Mouse (Mus musculus) cerebellum, postnatal 25 days (tissue): Measurements from ENCODE around the gene Plppr5.

Source experiments
- DNase-seq, 2 experiments: peaks; one replicate each; pipeline ENCODE4 v3.0.0; 2021; ENCODE audit warnings: mixed read lengths in 2 of 2

Gene Plppr5

GRCm38 (mm10) chr3:117574529-117575252 lies at the start of gene Plppr5:
TSS of gene Plppr5 (plus strand) at chr3:117574836.
- DNase-seq: peak; percentile 53 to 58

GRCm38 (mm10) chr3:117549899-117550298 lies 24.7 kb upstream of the Plppr5 start:
- no peak for DNase-seq

GRCm38 (mm10) chr3:117550526-117550925 lies 24.1 kb upstream of the Plppr5 start:
- no peak for DNase-seq

- no peak for DNase-seq
Observed at GRCm38 (mm10) chr3:117556972-117557371, 17.7 kb upstream of the Plppr5 start.

GRCm38 (mm10) chr3:117575253-117575927 lies 754 bp downstream of the Plppr5 start:
- DNase-seq: peak; percentile 60 to 66

GRCm38 (mm10) chr3:117575928-117576254 lies 1.3 kb downstream of the Plppr5 start:
- DNase-seq: no peak

- peak in 1 of 2 experiments; percentile 26 for DNase-seq
Observed at GRCm38 (mm10) chr3:117577349-117577748, 2.7 kb downstream of the Plppr5 start.

- DNase-seq: no peak
Observed at GRCm38 (mm10) chr3:117582628-117583027, 8.0 kb downstream of the Plppr5 start.

GRCm38 (mm10) chr3:117602404-117602803 lies 27.8 kb downstream of the Plppr5 start:
- no peak for DNase-seq

GRCm38 (mm10) chr3:117603458-117603857 lies 28.8 kb downstream of the Plppr5 start:
- DNase-seq: no peak

- DNase-seq: no peak
Observed at GRCm38 (mm10) chr3:117606383-117606782, 31.7 kb downstream of the Plppr5 start.

GRCm38 (mm10) chr3:117611453-117611852 lies 36.8 kb downstream of the Plppr5 start:
- no peak for DNase-seq

- DNase-seq: no peak
Observed at GRCm38 (mm10) chr3:117614856-117615255, 40.2 kb downstream of the Plppr5 start.

GRCm38 (mm10) chr3:117625257-117626001 lies 50.8 kb downstream of the Plppr5 start:
- no peak for DNase-seq

- no peak for DNase-seq
Observed at GRCm38 (mm10) chr3:117628799-117629198, 54.2 kb downstream of the Plppr5 start.

GRCm38 (mm10) chr3:117630332-117630731 lies 55.7 kb downstream of the Plppr5 start:
- DNase-seq: no peak

GRCm38 (mm10) chr3:117648612-117649011 lies 74.0 kb downstream of the Plppr5 start:
- no peak for DNase-seq

GRCm38 (mm10) chr3:117664316-117664715 lies 89.7 kb downstream of the Plppr5 start:
- DNase-seq: no peak

GRCm38 (mm10) chr3:117679189-117679588 lies 104.6 kb downstream of the Plppr5 start:
- DNase-seq: no peak

- no peak for DNase-seq
Observed at GRCm38 (mm10) chr3:117684640-117685039, 110.0 kb downstream of the Plppr5 start.

- DNase-seq: no peak
Observed at GRCm38 (mm10) chr3:117686036-117686435, 111.4 kb downstream of the Plppr5 start.

GRCm38 (mm10) chr3:117686648-117687047 lies 112.0 kb downstream of the Plppr5 start:
- DNase-seq: no peak

- DNase-seq: no peak
Observed at GRCm38 (mm10) chr3:117694736-117695135, 120.1 kb downstream of the Plppr5 start.

- DNase-seq: no peak
Observed at GRCm38 (mm10) chr3:117696350-117696749, 121.7 kb downstream of the Plppr5 start.
